Mouse (Mus musculus): Measurements from ENCODE around the gene Cstf1. TPM values are rescaled to one million over a fixed set of nuclear protein-coding genes. Genes with fewer than 3 reads are reported as not detected.

Gene Cstf1
- total RNA-seq, 2 experiments from 2014 or later = 33.2 to 33.4 TPM

DNA sequence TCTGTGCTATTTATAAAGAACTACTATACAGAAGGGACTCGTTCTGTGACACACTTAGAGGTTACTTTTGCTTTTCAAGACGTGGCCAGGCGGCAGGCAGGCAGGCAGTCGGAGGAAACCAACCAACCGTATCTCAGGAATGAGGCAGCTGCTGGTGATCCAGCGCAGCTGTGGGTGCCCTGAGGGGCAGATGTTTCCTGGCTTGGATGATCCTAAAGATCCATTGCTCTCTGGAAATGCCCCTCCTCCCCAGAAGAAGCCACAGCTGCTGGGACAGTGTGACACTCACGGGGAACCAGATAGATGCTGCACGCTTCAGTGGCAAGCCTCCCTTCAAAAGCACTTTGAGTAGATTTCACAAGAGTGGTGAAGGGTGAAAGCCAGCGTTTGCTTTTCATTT lies 42.0 kb downstream of the Cstf1 start:
- DNase-seq (ENCODE audit: low spot score in 2 of 2) = no peak

DNA sequence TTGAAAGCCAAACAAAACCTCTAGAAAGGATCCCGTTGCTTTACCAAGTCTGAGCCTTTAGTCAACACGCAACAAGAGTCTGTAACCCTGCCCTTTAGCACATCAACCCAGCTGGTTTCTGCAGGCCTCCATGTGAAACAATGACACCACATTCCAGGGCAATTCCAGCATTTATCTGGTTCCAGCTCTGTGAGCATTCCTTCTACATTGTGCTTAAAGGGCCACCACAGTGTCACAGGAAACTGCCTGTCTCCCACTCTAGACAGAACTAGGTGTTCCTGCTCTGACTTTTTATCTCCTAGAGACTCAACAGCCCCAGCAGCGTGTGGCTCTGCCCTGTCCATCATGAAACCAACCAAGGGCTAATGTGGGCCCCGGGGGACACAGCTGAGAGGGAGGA lies 42.8 kb downstream of the Cstf1 start:
- DNase-seq (ENCODE audit: low spot score in 2 of 2) = no peak

DNA sequence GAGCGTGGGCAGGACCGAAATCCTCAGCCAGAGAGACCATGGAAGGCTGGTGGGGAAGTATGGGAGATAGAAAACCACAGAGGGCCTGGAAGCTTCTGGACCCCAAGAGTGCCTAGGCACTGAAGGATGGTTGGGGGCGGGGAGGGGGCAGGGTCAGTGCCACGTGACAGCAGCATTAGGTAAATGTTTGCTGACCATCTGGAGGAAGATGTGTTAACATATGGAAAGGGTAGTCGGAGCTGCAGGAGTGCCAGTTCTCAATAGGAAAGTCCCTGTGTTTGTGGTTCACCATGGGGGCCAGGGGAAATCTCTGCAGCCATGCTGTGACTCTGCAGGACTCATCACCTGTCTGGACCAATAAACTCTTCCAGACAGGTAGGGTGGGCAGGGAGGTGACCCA lies 43.4 kb downstream of the Cstf1 start:
- no peak for DNase-seq (ENCODE audit: low spot score in 2 of 2)

DNA sequence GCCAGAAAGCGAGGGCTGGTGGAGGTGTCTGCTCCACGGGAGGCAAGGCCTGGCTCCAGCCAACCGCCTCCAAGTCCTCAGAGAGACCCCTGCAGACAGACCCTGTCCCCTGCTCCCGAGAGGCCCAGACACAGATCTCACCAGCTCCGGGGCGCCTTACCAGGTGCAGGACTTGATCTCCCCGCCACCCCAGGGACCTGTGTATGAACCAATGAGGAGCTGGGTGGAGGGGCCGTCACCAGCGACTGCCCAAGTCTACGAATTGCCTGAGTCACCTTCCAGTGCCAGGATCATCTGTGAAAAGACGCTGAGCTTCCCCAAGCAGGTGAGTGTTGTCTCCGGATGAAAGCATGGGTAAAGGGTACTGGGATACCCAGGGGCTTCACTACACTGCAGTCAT lies 45.7 kb downstream of the Cstf1 start:
- DNase-seq (ENCODE audit: low spot score in 2 of 2) = no peak

DNA sequence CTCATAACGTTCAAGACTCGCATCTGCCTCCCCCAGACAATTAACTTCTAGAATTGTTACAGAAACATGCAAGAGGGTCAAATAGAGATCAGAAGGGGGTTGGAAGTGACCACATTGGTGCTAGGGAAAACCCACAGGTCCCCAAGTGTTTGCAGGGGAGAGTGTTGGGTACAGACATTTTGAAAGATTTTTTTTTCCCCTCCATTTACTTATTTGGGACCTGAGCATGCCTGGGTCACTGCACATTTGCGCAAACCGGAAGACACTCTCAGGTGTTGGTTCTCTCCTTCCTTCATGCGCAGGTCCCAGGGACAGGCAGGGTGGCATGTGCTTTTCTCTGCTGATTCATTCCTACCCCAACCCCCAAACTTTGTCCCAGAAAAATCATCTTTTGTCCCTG lies 46.4 kb downstream of the Cstf1 start:
- DNase-seq (ENCODE audit: low spot score in 2 of 2) = no peak

DNA sequence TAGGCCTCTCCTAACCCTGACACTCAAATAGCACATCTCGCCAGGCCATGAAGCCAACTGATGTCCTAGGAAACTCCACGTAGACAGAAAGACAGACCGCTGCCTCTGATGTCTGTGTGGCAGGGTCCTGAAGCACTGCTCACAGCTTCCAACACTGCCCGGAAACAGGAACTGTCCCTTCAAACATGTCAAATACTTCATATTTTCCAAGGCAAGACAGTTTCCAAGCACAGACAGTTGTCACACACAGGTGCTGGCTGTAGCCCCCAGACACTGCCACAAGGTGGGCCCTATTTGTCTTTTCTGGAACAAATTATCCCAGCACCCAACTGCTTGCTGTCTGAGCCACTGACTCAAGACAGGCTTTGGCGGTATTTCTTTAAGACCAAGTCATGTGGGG lies 47.7 kb downstream of the Cstf1 start:
- DNase-seq (ENCODE audit: low spot score in 2 of 2) = no peak

DNA sequence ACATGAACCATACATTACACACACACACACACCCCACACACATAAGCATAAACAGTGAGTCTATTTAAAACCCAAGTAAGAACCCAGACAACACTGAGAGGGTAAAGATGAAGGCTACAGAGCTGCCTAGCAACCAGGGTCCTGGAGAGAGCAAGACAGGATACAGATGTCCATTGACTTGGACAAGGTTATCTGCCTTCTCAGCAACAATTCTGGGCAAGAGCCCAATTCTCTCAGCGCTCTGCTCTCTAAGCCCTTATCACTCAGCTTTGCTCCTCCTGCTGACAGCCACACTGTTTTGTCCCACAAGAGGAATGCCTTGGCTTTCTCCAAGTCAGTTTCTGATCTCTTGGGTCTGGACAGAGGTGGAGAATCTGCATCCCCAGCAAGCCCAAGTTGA lies 60.1 kb downstream of the Cstf1 start:
- no peak for DNase-seq (ENCODE audit: low spot score in 2 of 2)

Other genes starting within 250 kb of the Cstf1 start
- not detected for gene Mc3r, start 122.2 kb upstream of the Cstf1 start, total RNA-seq (2021)
- 10 to 100 TPM; 17.5 to 25.9 TPM for gene Fam210b, start 25.1 kb upstream of the Cstf1 start, total RNA-seq (2021)
- 1 to 10 TPM; 1.1 to 2.5 TPM for gene Aurka, start 146 bp upstream of the Cstf1 start, total RNA-seq (2021)
- under 1 TPM; 0.13 to 0.16 TPM for gene Cass4, start 23.1 kb downstream of the Cstf1 start, total RNA-seq (2021)
- 10 to 100 TPM; 75.6 to 81.7 TPM for gene Rtf2, start 69.9 kb downstream of the Cstf1 start, total RNA-seq (2021)
- not detected for gene Gcnt7, start 87.9 kb downstream of the Cstf1 start, total RNA-seq (2021)
- gene Fam209, start 101.8 kb downstream of the Cstf1 start, total RNA-seq (2021) = not detected
- gene Tfap2c, start 178.9 kb downstream of the Cstf1 start, total RNA-seq (2021) = not detected

All from adrenal gland, adult 18-20 months (tissue).